Mouse (Mus musculus) megakaryocyte, embryonic 14.5 days (primary cell): Measurements from ENCODE around the gene Ptprg.

Experiments used
- FLI1 ChIP-seq: IDR thresholded peaks from 2 replicates; pipeline ENCODE4 v1.6.1; 2012; ENCODE audit warnings: low read length, inconsistent platforms, mixed read lengths
- GATA1 ChIP-seq: IDR thresholded peaks from 3 replicates; pipeline ENCODE4 v1.6.1; 2012; ENCODE audit warnings: mixed read lengths, low read length, inconsistent platforms, borderline replicate concordance

DNA sequence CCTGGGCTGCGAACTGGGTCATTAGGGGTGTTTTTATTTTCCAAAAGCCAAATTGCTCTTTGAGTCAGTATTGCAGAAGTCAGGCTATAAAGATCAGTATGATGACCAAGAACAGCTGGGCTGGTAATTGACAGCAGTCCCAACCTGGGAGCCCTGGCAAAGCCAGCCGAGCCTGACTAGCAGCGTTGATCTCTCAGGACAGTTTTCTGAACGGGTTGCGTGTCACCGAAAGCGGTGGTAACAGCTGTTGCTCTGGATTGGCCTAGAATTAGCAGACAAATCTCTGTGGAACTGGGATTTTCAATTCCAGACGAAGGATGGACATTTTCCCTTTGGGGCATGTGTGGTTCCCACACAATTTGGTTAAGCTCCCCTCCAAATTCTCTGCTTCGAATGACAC is 111.0 kb downstream of the Ptprg start:
- TF ChIP-seq GATA1, result no peak
- TF ChIP-seq FLI1, result no peak
